Mouse (Mus musculus): ENCODE results near the gene Abcb10. TPM values are rescaled to one million over a fixed set of nuclear protein-coding genes. Genes with fewer than 3 reads are reported as not detected.

The Abcb10 gene
- polyA plus RNA-seq, 1 experiment from 2014 or later, result 18.4 TPM

MicroRNA genes within 50 kb of the gene (microRNA counts, 519-probe panel; counts per million panel counts)
- not detected for microRNA mmu-miR-1967

Small RNA genes lying within 50 kb of the gene (microRNA-seq; reads per million reads assigned to microRNA genes)
- not detected for gene Mir1967

Other genes starting within 250 kb of the Abcb10 start
- gene Rab4a, start 177.1 kb downstream of the Abcb10 start, polyA plus RNA-seq (2014; fragmentation: Nextera tagmentation; extraction: Ambion mirVana), result 69.8 and 75.8 TPM in 2 replicates
- gene Ccsap, start 122.9 kb downstream of the Abcb10 start, polyA plus RNA-seq (2014; fragmentation: Nextera tagmentation; extraction: Ambion mirVana), result 4.5 and 4.6 TPM in 2 replicates
- gene Acta1, start 88.4 kb downstream of the Abcb10 start, polyA plus RNA-seq (2014; fragmentation: Nextera tagmentation; extraction: Ambion mirVana), result 3.7 and 5.5 TPM in 2 replicates
- gene Nup133, start 33.9 kb downstream of the Abcb10 start, polyA plus RNA-seq (2014; fragmentation: Nextera tagmentation; extraction: Ambion mirVana), result 17.9 and 33.7 TPM in 2 replicates
- 23.3 and 29.9 TPM in 2 replicates for gene Taf5l, start 38.3 kb upstream of the Abcb10 start, polyA plus RNA-seq (2014; fragmentation: Nextera tagmentation; extraction: Ambion mirVana)
- 4.0 and 5.7 TPM in 2 replicates for gene Urb2, start 38.4 kb upstream of the Abcb10 start, polyA plus RNA-seq (2014; fragmentation: Nextera tagmentation; extraction: Ambion mirVana)
- 65.8 and 70.1 TPM in 2 replicates for gene Galnt2, start 248.3 kb upstream of the Abcb10 start, polyA plus RNA-seq (2014; fragmentation: Nextera tagmentation; extraction: Ambion mirVana)